ENCODE assay signal across 8 mouse cellular contexts in genomic region chr6:115814104-115814503, GRCm38 (mm10). TPM values are rescaled to one million over a fixed set of nuclear protein-coding genes. Genes with fewer than 3 reads are reported as not detected.
A peak's percentile ranks its signal among the peaks of the same experiment; 100 is the strongest.
DNase-seq lines count a peak whose midpoint lies in the region; ATAC-seq lines count a peak whose summit lies in the region.
"Had no signal": no experiment of that assay in that cellular context is flagged by ENCODE, and none has a peak within 500 bp of the region (broad histone marks: within the 10 kb centered on the region; RNA-seq: fewer than 3 reads in every experiment).

No protein-coding gene starts in this region.

- no peak overlapping the region for H3K9ac ChIP-seq in liver, embryonic 16.5 days (ENCODE audit: low read depth, low read length)
- H3K9ac ChIP-seq: hindbrain, embryonic 15.5 days had no signal

- no peaks in the 10 kb centered on the region for H3K36me3 ChIP-seq in liver, embryonic 16.5 days (ENCODE audit: control insufficient read depth, insufficient read depth)
- H3K36me3 ChIP-seq: hindbrain, embryonic 15.5 days had no signal

- H3K9me3 ChIP-seq in liver, embryonic 16.5 days (replicated peaks; ENCODE audit: control insufficient read depth, low read length) = no peaks in the 10 kb centered on the region
- H3K9me3 ChIP-seq: hindbrain, embryonic 15.5 days had no signal

- WGBS in liver, embryonic 16.5 days (ENCODE audit: insufficient replicate concordance) = 7% methylated on average over 4 of the region's 4 CpGs

- H3K27me3 ChIP-seq in liver, embryonic 16.5 days (ENCODE audit: control insufficient read depth, insufficient read depth, low read depth, low read length) = no peaks in the 10 kb centered on the region
- H3K27me3 ChIP-seq: hindbrain, embryonic 15.5 days had no signal

- DNase-seq in urinary bladder, postnatal 36 days (ENCODE audit: low spot score in 2 of 2) = peak; percentile 18 to 40
- DNase-seq in urinary bladder, postnatal 25 days (ENCODE audit: low spot score) = no peak
- peak; percentile 68 for DNase-seq in brain, adult 2 months (ENCODE audit: low read depth, low spot score)
- DNase-seq in gastrocnemius, postnatal 25 days = peak; percentile 68
- peak; percentile 76 for DNase-seq in kidney, adult 9 months
- peak; percentile 57 for DNase-seq in right cerebral cortex, adult 18-20 months

- H3K4me2 ChIP-seq in liver, embryonic 16.5 days (ENCODE audit: low read depth, low read length) = no peak overlapping the region
- H3K4me2 ChIP-seq: hindbrain, embryonic 15.5 days had no signal

- no peak overlapping the region for H3K27ac ChIP-seq in liver, embryonic 16.5 days (ENCODE audit: low read length)
- H3K27ac ChIP-seq: hindbrain, embryonic 15.5 days had no signal

- peaks cover 8% of the 10 kb centered on the region for H3K4me1 ChIP-seq in liver, embryonic 16.5 days (ENCODE audit: control insufficient read depth, low read depth, low read length)
- H3K4me1 ChIP-seq: hindbrain, embryonic 15.5 days had no signal

- no peak overlapping the region for H3K4me3 ChIP-seq in liver, embryonic 16.5 days (ENCODE audit: low read depth, low read length)
- H3K4me3 ChIP-seq: hindbrain, embryonic 15.5 days had no signal

- ATAC-seq in liver, embryonic 16.5 days (ENCODE audit: low read depth) = peak; percentile 73

RNA-seq across cellular contexts. Expression of gene Rpl32, which starts 5.6 kb away (rescaled TPM):
- 100 to 1,000 TPM; 536 to 577 TPM for total RNA-seq in gastrocnemius, postnatal 25 days (2021)
- polyA plus RNA-seq in liver, embryonic 16.5 days (2015; fragmentation: Nextera tagmentation; extraction: Ambion mirVana) = 967 and 1,136 TPM in 2 replicates

RNA-seq across cellular contexts. Expression of gene Efcab12, which starts 24.1 kb away (rescaled TPM):
- under 1 TPM in 1 of 2 experiments, not detected in 1; 0.24 TPM for total RNA-seq in gastrocnemius, postnatal 25 days (2021)
- polyA plus RNA-seq in liver, embryonic 16.5 days (2015; fragmentation: Nextera tagmentation; extraction: Ambion mirVana) = 0.08 TPM in 1 of 2 replicates, not detected in the other

RNA-seq across cellular contexts. Expression of gene Mbd4, which starts 39.1 kb away (rescaled TPM):
- under 1 TPM; 0.82 to 0.94 TPM for total RNA-seq in gastrocnemius, postnatal 25 days (2021)
- polyA plus RNA-seq in liver, embryonic 16.5 days (2015; fragmentation: Nextera tagmentation; extraction: Ambion mirVana) = 8.5 and 9.3 TPM in 2 replicates

RNA-seq across cellular contexts. Expression of gene Ift122, which starts 39.2 kb away (rescaled TPM):
- 1 to 10 TPM; 5.3 to 7.6 TPM for total RNA-seq in gastrocnemius, postnatal 25 days (2021)
- 2.1 and 2.7 TPM in 2 replicates for polyA plus RNA-seq in liver, embryonic 16.5 days (2015; fragmentation: Nextera tagmentation; extraction: Ambion mirVana)

RNA-seq across cellular contexts. Expression of gene Cand2, which starts 39.8 kb away (rescaled TPM):
- 10 to 100 TPM; 61.9 to 64.2 TPM for total RNA-seq in gastrocnemius, postnatal 25 days (2021)
- 2.5 and 2.8 TPM in 2 replicates for polyA plus RNA-seq in liver, embryonic 16.5 days (2015; fragmentation: Nextera tagmentation; extraction: Ambion mirVana)
